Mouse (Mus musculus) liver, adult 2 months (tissue): ENCODE measurements around the gene Dazap2. TPM values are rescaled to one million over a fixed set of nuclear protein-coding genes. Genes with fewer than 3 reads are reported as not detected.

Source experiments
- DNase-seq: peaks from one replicate; pipeline ENCODE4 v3.0.0-alpha.2; 2011; ENCODE audit warnings: low read depth, low spot score; ENCODE audit errors: extremely low read depth
- H3K27ac ChIP-seq: fragments of 200-500 bp; replicated peaks from 2 replicates; pipeline ENCODE4 v1.5.1; 2012; ENCODE audit warnings: low read depth, mild to moderate bottlenecking, control low read depth, inconsistent platforms, low read length; ENCODE audit not compliant: insufficient read depth
- H3K27me3 ChIP-seq: fragments of 200-500 bp; 2 replicates; pipeline ENCODE4 v1.6.1; 2012; ENCODE audit warnings: mild to moderate bottlenecking, moderate library complexity, low read length, inconsistent platforms; ENCODE audit not compliant: control insufficient read depth, insufficient read depth
- H3K36me3 ChIP-seq: fragments of 200-500 bp; 2 replicates; pipeline ENCODE4 v1.6.1; 2012; ENCODE audit warnings: low read length, inconsistent platforms; ENCODE audit not compliant: control insufficient read depth, insufficient read depth
- H3K4me1 ChIP-seq: fragments of 200-500 bp; 2 replicates; pipeline ENCODE4 v1.6.1; 2011; ENCODE audit warnings: low read length; ENCODE audit not compliant: control insufficient read depth, insufficient read depth
- H3K4me3 ChIP-seq: fragments of 200-500 bp; 2 replicates; pipeline ENCODE4 v1.5.1; 2011; ENCODE audit warnings: low read depth, mild to moderate bottlenecking, control low read depth, low read length, moderate library complexity; ENCODE audit not compliant: insufficient read depth
- H3K79me2 ChIP-seq: fragments of 200-500 bp; 2 replicates; pipeline ENCODE4 v1.6.1; 2012; ENCODE audit warnings: inconsistent platforms, mild to moderate bottlenecking, low read length, moderate library complexity; ENCODE audit not compliant: control insufficient read depth, insufficient read depth
- H3K9ac ChIP-seq: fragments of 200-500 bp; 2 replicates; pipeline ENCODE4 v1.6.1; 2012; ENCODE audit warnings: low read depth, mild to moderate bottlenecking, control low read depth, inconsistent platforms, low read length
- CTCF ChIP-seq: fragments of 200-500 bp; IDR thresholded peaks from 2 replicates; pipeline ENCODE4 v1.5.1; 2011; ENCODE audit warnings: low read depth, low read length, control low read depth
- POLR2A ChIP-seq: fragments of 200-500 bp; IDR thresholded peaks from 2 replicates; pipeline ENCODE4 v1.6.1; 2011; ENCODE audit warnings: low read length, control low read depth; ENCODE audit not compliant: insufficient read depth; ENCODE audit errors: extremely low read depth
- WGBS: fragments of 180-500 bp; shearing (Covaris S2); methylation state at CpG from one replicate; pipeline ENCODE4 v1.1.7; 2018; 5-methylcytosine and 5-hydroxymethylcytosine counted together
- polyA plus RNA-seq: library from polyadenylated mRNA; depleted of rRNA; stranded (reverse); fragments of >200 nt; gene quantifications from 2 replicates; pipeline ENCODE4 v1.2.3, GENCODE M21; 2012
- total RNA-seq: library from RNA; depleted of rRNA; stranded (reverse); fragments of >200 nt; gene quantifications from 2 replicates; pipeline ENCODE4 v1.2.3, GENCODE M21; 2014

Gene Dazap2
- total and polyA plus RNA-seq, 2 experiments: 50.3 to 460 TPM

DNA sequence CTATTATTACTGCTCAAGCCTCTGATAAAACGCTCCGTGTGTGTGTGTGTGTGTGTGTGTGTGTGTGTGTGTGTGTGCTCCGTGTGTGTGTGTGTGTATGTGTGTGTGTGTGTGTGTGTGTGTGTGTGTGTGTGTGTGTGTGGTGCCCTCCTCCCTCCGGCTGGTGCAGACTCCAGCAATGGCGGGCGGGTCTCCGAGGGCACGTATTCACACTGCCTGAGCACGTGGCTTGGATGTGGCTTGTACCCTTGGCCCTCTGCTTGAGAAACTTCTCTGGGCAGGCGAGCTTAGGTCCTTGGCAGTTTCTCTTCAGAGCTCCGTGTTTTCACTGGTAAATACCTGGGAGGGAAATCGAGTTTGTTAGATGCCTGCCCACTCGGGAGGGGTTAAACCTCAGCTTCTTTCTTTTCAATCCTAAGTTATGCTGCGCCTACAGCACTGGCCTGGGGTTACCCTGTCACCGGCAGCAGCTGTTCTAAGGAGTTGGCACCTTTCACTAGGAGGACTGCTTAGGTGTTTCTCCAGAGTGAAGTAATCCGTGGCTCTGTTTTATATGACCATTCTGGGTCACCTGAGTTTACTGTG, 26.2 kb downstream of the Dazap2 start:
- TF ChIP-seq POLR2A (no peak), CTCF (no peak)
- Histone ChIP-seq H3K27ac (no peak overlapping the region), H3K4me1 (peaks cover 2% of the 10 kb centered on the region; the same call in 1 of the 2 replicates), H3K36me3 (no peaks in the 10 kb centered on the region), H3K79me2 (peaks cover 3% of the 10 kb centered on the region; the same call in 1 of the 2 replicates), H3K4me3 (no peak overlapping the region), H3K27me3 (no peaks in the 10 kb centered on the region), H3K9ac (no peak overlapping the region)
- 79% methylated on average over 13 of the region's 16 CpGs for WGBS
- peak; percentile 49 for DNase-seq

DNA sequence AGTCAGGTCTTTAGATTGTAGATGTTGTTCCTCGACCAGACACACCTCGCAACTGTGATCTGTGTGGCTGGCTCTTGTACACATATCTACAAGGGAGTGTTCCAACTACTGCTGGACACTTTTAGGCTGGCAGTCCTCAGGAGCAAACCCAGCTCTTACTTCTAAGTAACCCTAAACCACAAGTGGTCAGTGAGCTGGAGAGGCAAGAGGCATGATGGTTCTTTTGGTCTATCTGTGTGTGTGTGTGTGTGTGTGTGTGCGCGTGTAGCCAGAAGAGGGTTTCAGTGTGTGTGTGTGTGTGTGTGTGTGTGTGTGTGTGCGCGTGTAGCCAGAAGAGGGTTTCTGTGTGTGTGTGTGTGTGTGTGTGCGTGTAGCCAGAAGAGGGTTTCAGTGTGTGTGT, 27.3 kb downstream of the Dazap2 start:
- Histone ChIP-seq H3K36me3 (no peaks in the 10 kb centered on the region), H3K79me2 (no peaks in the 10 kb centered on the region), H3K27ac (no peak overlapping the region), H3K27me3 (no peaks in the 10 kb centered on the region), H3K4me1 (no peaks in the 10 kb centered on the region), H3K9ac (no peak overlapping the region), H3K4me3 (no peak overlapping the region)
- WGBS: 90% methylated on average over 7 of the region's 7 CpGs
- no peak for DNase-seq
- TF ChIP-seq POLR2A (no peak), CTCF (no peak)

DNA sequence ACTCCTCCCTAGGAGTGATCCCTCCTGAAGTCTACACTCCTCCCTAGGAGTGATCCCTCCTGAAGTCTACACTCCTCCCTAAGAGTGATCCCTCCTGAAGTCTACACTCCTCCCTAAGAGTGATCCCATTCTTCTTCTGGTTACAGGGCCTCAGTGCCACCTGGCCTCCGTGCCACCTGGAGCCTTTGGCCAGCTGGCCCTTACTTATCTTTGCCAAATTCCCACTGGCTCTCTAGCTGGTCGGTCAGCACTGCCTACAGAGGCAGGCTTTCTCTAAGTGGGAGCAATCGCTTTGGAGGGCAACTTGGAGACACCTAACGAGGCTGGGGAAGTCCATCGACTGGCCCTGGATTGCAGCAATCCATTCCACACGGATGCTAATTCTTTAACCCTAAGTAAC, 31.0 kb downstream of the Dazap2 start:
- no peaks in the 10 kb centered on the region for H3K4me1 ChIP-seq
- no peaks in the 10 kb centered on the region for H3K27me3 ChIP-seq
- no peak overlapping the region for H3K4me3 ChIP-seq
- TF ChIP-seq POLR2A (no peak), CTCF (no peak)
- no peaks in the 10 kb centered on the region for H3K79me2 ChIP-seq
- no peak for DNase-seq
- H3K27ac ChIP-seq: no peak overlapping the region
- no peak overlapping the region for H3K9ac ChIP-seq
- 82% methylated on average over 6 of the region's 6 CpGs for WGBS
- H3K36me3 ChIP-seq: no peaks in the 10 kb centered on the region

DNA sequence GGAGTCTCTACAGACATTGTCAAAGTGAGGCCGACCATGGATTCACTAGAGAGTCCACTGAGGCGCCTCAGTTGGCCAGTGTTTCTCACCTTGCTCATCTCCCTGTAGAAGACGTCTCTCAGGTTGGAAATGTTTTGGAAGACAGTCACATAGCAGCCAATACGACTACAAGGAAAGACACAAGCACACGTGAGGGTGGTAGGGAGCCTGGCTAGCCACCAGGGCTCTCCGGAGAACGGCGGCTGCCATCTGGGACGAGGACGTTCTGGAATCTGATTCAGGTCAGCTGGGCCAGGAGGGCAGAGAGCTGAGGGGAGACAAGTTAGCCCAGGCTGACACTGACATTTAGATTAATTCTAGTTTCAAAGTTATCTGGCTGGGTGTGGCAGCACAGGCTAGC, 35.0 kb downstream of the Dazap2 start:
- no peaks in the 10 kb centered on the region for H3K27me3 ChIP-seq
- no peak for DNase-seq
- WGBS: 93% methylated on average over 10 of the region's 10 CpGs

DNA sequence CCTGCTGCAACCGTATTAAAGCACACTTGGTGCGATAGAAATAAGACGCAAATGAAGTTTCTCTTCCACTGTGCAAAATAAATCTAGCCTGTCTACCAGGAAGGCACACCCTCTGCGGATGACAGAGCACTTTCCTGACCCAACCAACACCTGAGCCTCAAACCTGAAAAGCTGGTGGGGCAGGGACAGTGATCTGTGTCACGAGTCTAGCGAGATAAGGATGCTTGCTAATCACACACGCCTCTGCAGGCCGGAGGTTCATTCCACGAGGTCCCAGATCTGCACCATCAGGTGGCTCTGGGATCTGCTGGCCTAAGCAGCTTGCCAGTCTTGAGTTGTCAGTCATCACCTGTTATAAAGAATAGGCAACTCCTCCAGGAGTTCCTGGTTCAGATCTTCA, 36.5 kb downstream of the Dazap2 start:
- Histone ChIP-seq H3K36me3 (no peaks in the 10 kb centered on the region), H3K9ac (no peak overlapping the region), H3K27me3 (no peaks in the 10 kb centered on the region), H3K27ac (no peak overlapping the region), H3K79me2 (no peaks in the 10 kb centered on the region), H3K4me1 (peaks cover 9% of the 10 kb centered on the region), H3K4me3 (no peak overlapping the region)
- 70% methylated on average over 9 of the region's 9 CpGs for WGBS
- DNase-seq: no peak
- TF ChIP-seq POLR2A (no peak), CTCF (no peak)

More for the DNA sequence above, 35.0 kb downstream of the Dazap2 start:
- Histone ChIP-seq H3K9ac (no peak overlapping the region), H3K4me1 (peaks cover 2% of the 10 kb centered on the region), H3K79me2 (no peaks in the 10 kb centered on the region), H3K27ac (no peak overlapping the region), H3K4me3 (no peak overlapping the region), H3K36me3 (no peaks in the 10 kb centered on the region)
- TF ChIP-seq CTCF (no peak), POLR2A (no peak)

DNA sequence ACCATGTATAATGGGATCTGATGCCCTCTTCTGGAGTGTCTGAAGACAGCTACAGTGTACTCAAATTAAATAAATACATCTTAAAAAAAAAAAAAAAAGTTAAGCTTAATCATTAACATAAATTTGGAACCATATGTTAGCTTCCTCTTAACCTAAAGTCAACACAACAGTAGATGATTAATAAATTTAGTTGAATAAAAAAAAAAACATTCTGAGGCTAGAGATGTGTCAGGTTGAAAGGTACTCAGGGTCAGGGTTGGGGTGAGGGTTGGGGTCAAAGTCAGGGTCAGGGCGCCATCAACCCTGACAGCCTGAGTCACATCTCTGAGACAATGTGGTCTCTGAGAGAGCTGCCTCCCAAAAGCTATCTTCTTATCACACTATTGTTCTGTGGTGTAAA, 39.1 kb downstream of the Dazap2 start:
- Histone ChIP-seq H3K79me2 (no peaks in the 10 kb centered on the region), H3K27me3 (no peaks in the 10 kb centered on the region), H3K4me3 (no peak overlapping the region), H3K4me1 (peaks cover 12% of the 10 kb centered on the region), H3K36me3 (no peaks in the 10 kb centered on the region), H3K9ac (no peak overlapping the region), H3K27ac (no peak overlapping the region)
- WGBS: 17% methylated on average over 1 of the region's 1 CpGs
- peak; percentile 91 for DNase-seq
- TF ChIP-seq POLR2A: no peak
- no peak for TF ChIP-seq CTCF
